Mouse (Mus musculus) neural tube, embryonic 10.5 days (tissue): ENCODE results near the gene Srrt.
A peak's percentile ranks its signal among the peaks of the same experiment; 100 is the strongest.
"Not testable (repeated sequence)": the region's sequence is repeated elsewhere in the genome, so short reads cannot be mapped to it uniquely, and the experiment has no call there.

Experiments used
- DNase-seq: peaks from one replicate; pipeline ENCODE4 v3.0.0-alpha.2; 2017; ENCODE audit warnings: low spot score; ENCODE audit errors: extremely low spot score

Srrt gene

GRCm38 (mm10) chr5:137299240-137299639, 8.2 kb downstream of the Srrt start:
- DNase-seq = no peak

DNA sequence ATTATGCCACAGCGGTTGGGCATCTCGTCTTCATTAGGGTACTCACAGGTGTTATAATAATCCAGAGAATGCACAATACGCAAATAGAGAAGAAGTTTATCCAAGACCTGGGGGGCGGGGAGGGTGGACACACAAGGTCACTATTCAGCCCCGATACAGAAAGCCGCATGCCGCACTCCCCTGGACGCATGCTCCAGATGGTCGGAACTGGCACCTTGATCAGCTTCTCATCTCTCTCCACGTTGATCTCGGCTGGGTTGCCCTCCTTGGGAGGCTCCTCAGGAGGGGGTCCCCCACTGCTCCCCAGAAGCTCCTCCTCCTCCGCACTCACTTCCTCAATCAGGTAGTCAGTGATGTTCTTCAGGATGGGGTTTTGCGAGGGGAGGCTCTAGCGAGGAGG, 10.3 kb downstream of the Srrt start:
- DNase-seq = no peak

- DNase-seq = no peak
Observed at GRCm38 (mm10) chr5:137295712-137296111, 11.8 kb downstream of the Srrt start.

DNA sequence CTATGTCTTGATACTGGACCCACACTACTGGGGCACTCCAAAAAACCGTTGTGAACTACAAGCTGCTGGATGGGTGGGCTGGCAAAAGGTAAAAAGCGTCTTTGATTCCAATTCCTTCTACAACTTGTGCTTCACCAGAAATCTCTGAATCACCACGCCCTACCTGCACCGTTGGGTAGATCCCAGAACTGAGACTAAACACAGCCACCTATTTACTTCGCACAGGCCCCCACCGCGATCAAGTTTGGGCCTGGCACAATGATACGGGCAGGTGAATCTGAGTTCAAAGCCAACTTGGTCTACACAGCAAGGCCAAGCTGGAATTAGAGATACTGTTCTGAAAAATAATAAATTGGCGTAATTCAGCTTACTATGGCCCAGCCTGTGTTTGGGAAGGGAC, 12.2 kb downstream of the Srrt start:
- DNase-seq = no peak

DNA sequence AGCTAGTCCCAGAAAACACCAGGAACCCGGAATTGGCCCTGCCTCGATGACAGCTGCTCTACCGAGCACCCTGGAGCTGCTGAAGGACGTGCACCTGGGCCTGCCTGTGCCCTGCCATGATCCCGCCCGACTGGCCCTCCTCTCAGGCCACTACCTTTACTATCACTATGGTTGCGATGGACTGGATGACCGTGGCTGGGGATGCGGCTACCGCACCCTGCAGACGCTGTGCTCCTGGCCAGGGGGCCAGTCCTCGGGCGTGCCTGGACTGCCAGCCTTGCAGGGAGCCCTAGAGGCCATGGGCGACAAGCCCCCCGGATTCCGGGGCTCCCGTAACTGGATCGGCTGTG, 12.8 kb downstream of the Srrt start:
- DNase-seq = no peak

GRCm38 (mm10) chr5:137293839-137294743, 13.4 kb downstream of the Srrt start, which contains the start of gene Ufsp1:
TSS of gene Ufsp1 (plus strand) at chr5:137294629.
- DNase-seq = peak; percentile 95

DNA sequence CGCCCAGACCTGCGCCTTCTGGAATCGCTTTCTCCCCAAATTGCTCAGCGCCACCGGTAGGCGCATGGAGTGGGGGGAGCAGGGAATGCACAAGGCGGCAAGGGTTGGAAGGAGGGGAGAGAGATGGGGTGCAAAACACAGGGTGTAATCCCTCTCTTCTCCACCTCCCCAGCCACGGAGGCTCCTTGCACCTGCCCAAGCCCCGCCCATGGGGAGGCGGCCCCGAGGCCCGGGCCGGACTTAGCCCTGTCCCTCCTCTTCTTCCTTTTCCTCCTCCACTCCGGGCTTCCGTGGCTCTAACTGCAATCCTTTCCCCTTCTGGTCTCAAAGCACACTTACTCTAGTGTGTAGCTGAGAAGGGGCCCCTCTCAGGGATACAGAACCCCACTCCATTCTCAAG, 14.2 kb downstream of the Srrt start:
- DNase-seq = peak; percentile 66

- DNase-seq = no peak
Observed at GRCm38 (mm10) chr5:137291381-137291926, 16.0 kb downstream of the Srrt start.

DNA sequence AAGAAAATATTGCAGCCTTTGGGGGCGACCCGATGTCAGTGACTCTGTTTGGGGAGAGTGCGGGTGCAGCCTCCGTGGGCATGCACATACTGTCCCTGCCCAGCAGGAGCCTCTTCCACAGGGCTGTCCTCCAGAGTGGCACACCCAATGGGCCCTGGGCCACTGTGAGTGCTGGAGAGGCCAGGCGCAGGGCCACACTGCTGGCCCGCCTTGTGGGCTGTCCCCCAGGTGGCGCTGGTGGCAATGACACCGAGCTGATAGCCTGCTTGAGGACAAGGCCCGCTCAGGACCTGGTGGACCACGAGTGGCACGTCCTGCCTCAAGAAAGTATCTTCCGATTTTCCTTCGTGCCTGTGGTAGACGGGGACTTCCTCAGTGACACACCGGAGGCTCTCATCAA, 16.8 kb downstream of the Srrt start:
- peak; percentile 53 for DNase-seq

GRCm38 (mm10) chr5:137289591-137290365, 17.7 kb downstream of the Srrt start:
- no peak for DNase-seq

DNA sequence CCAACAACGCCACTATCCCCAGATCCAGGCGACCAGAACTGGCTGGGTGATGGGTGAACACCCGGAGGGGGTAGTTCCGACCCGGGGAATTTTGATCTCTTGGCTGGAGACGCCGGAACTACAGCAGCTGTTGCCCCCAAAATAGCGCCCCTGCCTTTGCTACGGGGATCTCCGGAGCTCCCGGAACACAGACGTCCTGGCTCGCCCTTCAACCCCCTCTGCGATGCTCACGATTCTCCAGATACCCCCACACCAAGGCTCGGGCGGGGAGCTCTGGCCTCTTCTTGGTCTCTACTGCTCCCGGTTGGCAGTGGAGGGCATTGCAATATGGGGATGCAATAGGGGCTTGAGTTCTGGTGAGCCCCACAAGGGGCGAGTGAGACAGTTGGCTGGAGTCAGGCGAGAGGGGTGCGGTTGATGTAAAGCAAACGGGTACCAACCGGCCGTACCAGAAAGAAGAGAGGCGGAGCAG, 18.4 kb downstream of the Srrt start:
- peak; percentile 50 for DNase-seq

DNA sequence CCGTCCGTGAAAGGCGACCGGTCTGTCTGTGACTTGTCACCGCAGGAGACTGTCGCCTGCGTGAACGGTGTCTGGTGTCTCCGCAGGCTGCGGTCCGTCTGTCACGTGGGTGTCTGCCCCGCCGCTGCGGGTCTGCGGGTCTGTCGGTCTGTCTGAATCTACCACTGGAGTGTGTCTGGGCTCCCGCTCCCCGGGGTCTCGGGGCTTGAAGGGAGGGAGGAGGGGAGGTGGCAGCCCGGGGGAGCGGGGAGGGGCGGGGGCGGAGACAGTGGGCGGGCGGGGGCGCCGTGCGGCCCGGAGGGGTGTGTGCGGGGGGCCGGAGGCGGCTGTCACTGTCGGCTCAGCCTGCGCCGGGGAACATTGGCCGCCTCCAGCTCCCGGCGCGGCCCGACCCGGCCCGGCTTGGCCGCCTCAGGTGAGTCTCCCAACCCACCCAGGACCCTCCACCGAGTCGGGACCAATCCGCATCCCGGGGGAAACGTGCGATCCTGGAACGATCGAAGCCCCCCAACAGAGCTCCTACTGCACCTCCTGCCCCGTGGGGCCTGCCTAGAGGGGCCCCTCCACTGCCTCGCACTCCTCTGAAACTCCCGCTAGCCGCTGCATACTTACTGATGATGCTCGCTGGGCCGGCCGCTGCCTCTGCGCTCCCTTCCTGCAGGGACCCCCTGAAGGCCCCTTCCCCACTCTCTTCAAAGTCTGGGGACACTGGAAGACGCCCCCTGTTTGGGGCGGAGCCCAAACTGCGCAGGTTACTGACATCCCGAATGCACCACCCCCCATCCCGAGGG, 19.3 kb downstream of the Srrt start:
- peak; percentile 52 for DNase-seq

- DNase-seq = peak; percentile 57
Observed at GRCm38 (mm10) chr5:137287032-137287952, 20.2 kb downstream of the Srrt start, which contains the start of gene Ache. TSS of gene Ache (plus strand) at chr5:137287519.

DNA sequence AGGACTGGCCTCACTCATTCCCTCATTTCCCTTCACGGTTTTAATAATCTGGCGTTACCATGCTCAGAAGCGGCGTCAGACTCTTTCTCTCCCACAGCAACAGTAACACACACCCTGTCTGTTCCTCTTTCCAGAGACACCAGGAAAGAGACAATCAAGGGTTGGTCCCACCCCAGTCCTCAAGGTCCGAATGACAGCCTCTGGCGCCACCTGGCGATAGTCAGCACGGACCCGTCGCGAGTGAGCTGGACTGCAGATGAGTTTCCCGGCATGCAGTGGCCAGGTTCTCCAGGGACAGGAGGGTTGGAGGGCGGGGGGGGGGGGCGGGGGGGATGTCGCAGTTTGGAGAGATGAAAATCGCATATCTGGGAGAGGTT, 20.8 kb downstream of the Srrt start:
- peak; percentile 91 for DNase-seq

DNA sequence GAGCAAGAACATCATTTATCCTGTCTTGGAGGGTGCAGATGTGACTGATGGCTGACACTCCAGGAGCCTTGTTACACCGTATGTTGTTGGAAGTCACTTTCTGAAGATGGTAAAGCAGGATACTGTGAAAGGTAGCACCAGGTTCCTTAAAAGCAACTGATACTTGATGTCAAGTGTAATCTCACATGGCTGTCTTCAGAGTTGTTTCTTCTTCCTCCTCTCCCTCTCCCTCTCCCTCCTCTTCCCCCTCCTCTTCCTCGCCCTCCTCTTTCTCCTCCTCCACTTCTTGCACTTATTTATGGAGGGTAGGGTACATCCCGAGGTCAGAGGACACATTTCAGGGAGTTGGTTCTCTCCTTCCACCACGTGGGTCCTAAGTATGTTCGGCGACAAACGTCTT, 21.5 kb downstream of the Srrt start:
- no peak for DNase-seq

GRCm38 (mm10) chr5:137285045-137285444, 22.4 kb downstream of the Srrt start:
- no peak for DNase-seq

DNA sequence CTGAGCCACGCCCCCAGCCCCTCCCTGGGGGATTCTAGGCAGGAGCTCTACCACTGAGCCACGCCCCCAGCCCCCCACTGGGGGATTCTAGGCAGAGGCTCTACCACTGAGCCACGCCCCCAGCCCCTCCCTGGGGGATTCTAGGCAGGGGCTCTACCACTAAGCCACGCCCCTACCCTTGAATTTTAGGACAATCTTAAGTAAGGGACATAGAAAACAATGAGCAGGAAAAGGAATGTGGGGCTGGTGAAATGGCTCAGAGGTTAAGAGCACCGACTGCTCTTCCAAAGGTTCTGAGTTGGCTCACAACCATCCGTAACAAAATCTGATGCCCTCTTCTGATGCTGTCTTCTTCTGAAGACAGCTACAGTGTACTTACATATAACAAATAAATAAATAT, 23.1 kb downstream of the Srrt start:
- not testable (repeated sequence) for DNase-seq

DNA sequence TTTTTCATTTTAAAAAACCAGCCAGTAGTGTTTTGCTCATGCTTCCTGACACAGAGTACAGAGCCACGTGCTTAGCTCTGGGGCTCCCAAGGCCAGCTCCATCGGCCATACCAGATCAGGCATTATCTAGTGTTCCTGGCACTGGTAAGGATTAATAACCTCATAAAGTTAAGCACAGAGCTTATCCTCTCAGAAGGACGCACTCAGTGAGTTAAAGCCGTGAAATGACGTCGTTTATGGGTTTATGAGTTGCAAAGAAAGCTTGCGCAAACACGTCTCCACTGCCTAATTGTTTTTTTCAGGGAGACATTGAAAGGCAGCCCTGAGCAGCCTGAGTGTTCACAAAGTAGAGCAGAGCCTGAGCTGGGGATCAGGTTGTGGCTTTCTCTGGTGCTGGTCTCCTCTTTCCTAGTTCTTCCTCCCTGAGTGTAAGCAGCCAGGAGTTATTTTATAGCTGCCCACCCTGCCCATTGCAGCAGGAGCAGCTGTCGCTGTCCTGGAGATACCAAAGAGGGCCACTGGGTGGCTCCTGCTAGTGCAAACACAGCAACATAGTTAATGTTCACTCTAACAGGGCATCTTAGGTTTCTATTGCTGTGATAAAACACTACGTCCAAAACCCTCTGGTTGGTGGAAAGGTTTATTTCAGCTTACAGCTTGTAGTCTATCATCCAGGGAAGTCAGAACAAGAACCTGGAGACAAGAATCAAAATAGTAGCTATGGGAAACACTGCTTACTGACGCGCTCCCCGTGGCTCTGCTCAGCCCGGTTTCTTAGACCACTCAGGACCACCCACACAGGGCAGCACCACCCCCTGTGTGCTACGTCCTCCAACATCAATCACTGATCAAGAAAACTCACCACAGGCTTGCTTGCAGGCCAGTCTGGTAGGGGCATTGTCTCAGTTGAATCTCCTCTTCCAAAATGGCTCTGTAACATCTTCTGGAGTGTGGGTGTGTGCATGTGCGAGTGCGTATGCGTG, 29.8 kb downstream of the Srrt start:
- no peak for DNase-seq
